Mouse (Mus musculus) E14TG2a.4 (cell line): ENCODE measurements around the gene Mcrip2.

ENCODE experiments used
- CTCF ChIP-seq: conservative IDR thresholded peaks from 2 replicates; pipeline ENCODE4 v1.5.1; 2014; ENCODE audit warnings: low read length
- POU5F1 ChIP-seq: IDR thresholded peaks from 2 replicates; pipeline ENCODE4 v1.6.1; 2014; ENCODE audit warnings: low read length, borderline replicate concordance

- TF ChIP-seq CTCF = no peak
- TF ChIP-seq POU5F1 = no peak
Measured at GRCm38 (mm10) chr17:25907640-25908039, 39.1 kb upstream of the Mcrip2 start.
